ENCODE assay signal across 26 mouse cellular contexts in the genomic region with DNA sequence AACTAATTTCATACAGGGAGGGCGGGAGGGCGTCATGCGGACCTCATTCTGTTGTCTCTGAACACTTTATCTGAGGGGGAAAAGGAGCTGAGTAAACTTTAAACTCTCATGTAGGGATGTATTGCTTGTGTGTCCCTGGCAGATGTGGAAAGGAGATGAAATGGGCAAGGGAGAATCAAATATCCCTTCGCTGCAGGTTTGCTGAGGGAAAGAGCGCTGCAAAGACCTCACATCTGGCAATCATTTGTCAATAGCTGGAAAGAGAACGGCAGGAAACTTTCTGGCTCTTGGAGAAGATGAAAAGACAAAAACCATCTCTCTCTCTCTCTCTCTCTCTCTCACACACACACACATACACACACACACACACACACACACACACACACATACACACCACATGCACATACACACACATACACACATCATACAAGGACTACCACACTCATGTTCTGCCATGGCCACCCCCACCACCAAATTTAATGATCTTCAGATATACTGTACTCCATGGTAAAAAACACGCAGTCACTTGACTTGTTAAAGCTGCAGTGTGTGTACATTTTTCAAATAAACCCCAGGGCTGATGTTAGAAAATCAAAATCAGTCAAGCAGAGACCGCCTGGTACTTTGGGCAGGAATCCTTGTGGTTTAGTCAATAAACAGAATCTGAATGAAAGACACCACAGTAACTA.
A peak's percentile ranks its signal among the peaks of the same experiment; 100 is the strongest.
DNase-seq lines count a peak whose midpoint lies in the region; ATAC-seq and TF ChIP-seq lines count a peak whose summit lies in the region.
"Had no signal": no experiment of that assay in that cellular context is flagged by ENCODE, and none has a peak within 500 bp of the region (broad histone marks: within the 10 kb centered on the region; RNA-seq: fewer than 3 reads in every experiment).

No protein-coding gene starts in this region.

- TF ChIP-seq CTCF in thymus, adult 2 months (IDR thresholded peaks at IDR 0.05; ENCODE audit: borderline replicate concordance, control insufficient read depth, extremely low read depth, insufficient read depth, low read length, poor library complexity), result no peak

- H3K27ac ChIP-seq in embryonic facial prominence, embryonic 11.5 days (replicated peaks; ENCODE audit: low read depth, low read length), result peak overlapping the region; percentile 66
- peak overlapping the region; percentile 59; the same call in 1 of the 2 replicates for H3K27ac ChIP-seq in limb, embryonic 15.5 days
- H3K27ac ChIP-seq in liver, embryonic 11.5 days (ENCODE audit: low read depth, low read length), result no peak overlapping the region
- no peak overlapping the region for H3K27ac ChIP-seq in thymus, adult 2 months (ENCODE audit: control insufficient read depth, insufficient read depth, low read length)
- H3K27ac ChIP-seq: forebrain, embryonic 13.5 days; midbrain, embryonic 13.5 days; neural tube, embryonic 12.5 days; stomach, embryonic 15.5 days had no signal

- no peak for ATAC-seq in embryonic facial prominence, embryonic 11.5 days (replicated peaks; ENCODE audit: insufficient number of reproducible peaks, low FRiP score, low TSS enrichment, low read depth)
- ATAC-seq in limb, embryonic 15.5 days (ENCODE audit: insufficient number of reproducible peaks, low FRiP score, low TSS enrichment, low read depth), result no peak
- no peak for ATAC-seq in liver, embryonic 11.5 days (replicated peaks; ENCODE audit: low FRiP score)
- ATAC-seq: CD4-positive, CD25-positive, alpha-beta regulatory T cell, adult 4 months; forebrain, embryonic 13.5 days; intestine, postnatal 0 days; liver, postnatal 0 days; lung, postnatal 0 days; midbrain, embryonic 13.5 days had no signal

- no peaks in the 10 kb centered on the region for H3K36me3 ChIP-seq in embryonic facial prominence, embryonic 11.5 days (replicated peaks; ENCODE audit: control insufficient read depth, insufficient read depth, low read depth, low read length)
- H3K36me3 ChIP-seq in limb, embryonic 15.5 days, result no peaks in the 10 kb centered on the region
- H3K36me3 ChIP-seq in liver, embryonic 11.5 days (ENCODE audit: control insufficient read depth, insufficient read depth, low read length), result no peaks in the 10 kb centered on the region
- no peaks in the 10 kb centered on the region for H3K36me3 ChIP-seq in thymus, adult 2 months (ENCODE audit: control insufficient read depth, insufficient read depth, low read length)
- H3K36me3 ChIP-seq: heart, embryonic 12.5 days; midbrain, embryonic 13.5 days; neural tube, embryonic 12.5 days; stomach, embryonic 15.5 days had no signal

- peak; percentile 51 for DNase-seq in kidney, adult 9 months
- no peak for DNase-seq in kidney, postnatal 4 days
- DNase-seq in embryonic facial prominence, embryonic 11.5 days (ENCODE audit: low spot score), result peak; percentile 85
- DNase-seq in forelimb bud, embryonic 11.5 days (ENCODE audit: low read depth, low spot score), result peak; percentile 52
- no peak for DNase-seq in liver, embryonic 11.5 days (ENCODE audit: low spot score)
- no peak for DNase-seq in right cerebral cortex, postnatal 25 days
- no peak for DNase-seq in thymus, adult 2 months
- DNase-seq: cerebellum, adult 11 months; cerebellum, adult 9-11 months; gastrocnemius, postnatal 10 days; heart, adult 18-20 months; heart, postnatal 10 days; kidney, postnatal 10 days; liver; liver, postnatal 0 days; retina, postnatal 1 day; thymus, postnatal 4 days had no signal

- no peak for TF ChIP-seq POLR2A in thymus, adult 2 months (IDR thresholded peaks at IDR 0.05; ENCODE audit: control insufficient read depth, extremely low read depth, insufficient read depth, low read length, poor library complexity)

- peaks cover 4% of the 10 kb centered on the region; the same call in 1 of the 2 replicates for H3K4me1 ChIP-seq in embryonic facial prominence, embryonic 11.5 days (ENCODE audit: control insufficient read depth, insufficient read depth, low read length)
- H3K4me1 ChIP-seq in limb, embryonic 15.5 days, result peaks cover 28% of the 10 kb centered on the region
- H3K4me1 ChIP-seq in liver, embryonic 11.5 days (replicated peaks; ENCODE audit: control insufficient read depth, insufficient read depth, low read length), result no peaks in the 10 kb centered on the region
- H3K4me1 ChIP-seq in thymus, adult 2 months (replicated peaks; ENCODE audit: control insufficient read depth, insufficient read depth, low read length), result no peaks in the 10 kb centered on the region
- H3K4me1 ChIP-seq: midbrain, embryonic 13.5 days; neural tube, embryonic 12.5 days had no signal

- no peak overlapping the region for H3K4me3 ChIP-seq in embryonic facial prominence, embryonic 11.5 days (ENCODE audit: low read depth, low read length)
- no peak overlapping the region for H3K4me3 ChIP-seq in limb, embryonic 15.5 days
- H3K4me3 ChIP-seq in liver, embryonic 11.5 days (ENCODE audit: low read depth, low read length), result no peak overlapping the region
- H3K4me3 ChIP-seq in thymus, adult 2 months (ENCODE audit: control insufficient read depth, insufficient read depth, low read length), result no peak overlapping the region
- H3K4me3 ChIP-seq: forebrain, embryonic 13.5 days; heart, embryonic 12.5 days; midbrain, embryonic 13.5 days; neural tube, embryonic 12.5 days; stomach, embryonic 15.5 days had no signal

- H3K27me3 ChIP-seq in embryonic facial prominence, embryonic 11.5 days (ENCODE audit: control insufficient read depth, insufficient read depth, low read length), result no peaks in the 10 kb centered on the region
- H3K27me3 ChIP-seq in limb, embryonic 15.5 days, result no peaks in the 10 kb centered on the region
- H3K27me3 ChIP-seq in liver, embryonic 11.5 days (replicated peaks; ENCODE audit: control insufficient read depth, insufficient read depth, low read length), result no peaks in the 10 kb centered on the region
- H3K27me3 ChIP-seq in thymus, adult 2 months (ENCODE audit: control insufficient read depth, insufficient read depth, low read length), result no peaks in the 10 kb centered on the region
- H3K27me3 ChIP-seq: forebrain, embryonic 13.5 days; heart, embryonic 12.5 days; midbrain, embryonic 13.5 days; neural tube, embryonic 12.5 days; stomach, embryonic 15.5 days had no signal

- H3K9ac ChIP-seq in embryonic facial prominence, embryonic 11.5 days (replicated peaks; ENCODE audit: low read length), result no peak overlapping the region
- H3K9ac ChIP-seq in limb, embryonic 15.5 days, result no peak overlapping the region
- H3K9ac ChIP-seq in liver, embryonic 11.5 days (ENCODE audit: low read depth, low read length), result no peak overlapping the region
- H3K9ac ChIP-seq: forebrain, embryonic 13.5 days; heart, embryonic 12.5 days; liver, postnatal 0 days; midbrain, embryonic 13.5 days; neural tube, embryonic 12.5 days; stomach, embryonic 15.5 days had no signal

- WGBS in embryonic facial prominence, embryonic 11.5 days, result 25% methylated on average over 8 of the region's 8 CpGs
- WGBS in limb, embryonic 15.5 days, result 41% methylated on average over 8 of the region's 8 CpGs
- WGBS in liver, embryonic 11.5 days, result 66% methylated on average over 8 of the region's 8 CpGs
- 95% methylated on average over 8 of the region's 8 CpGs for WGBS in thymus, adult 2 months

- H3K9me3 ChIP-seq in embryonic facial prominence, embryonic 11.5 days (replicated peaks; ENCODE audit: control insufficient read depth, low read length), result no peaks in the 10 kb centered on the region
- H3K9me3 ChIP-seq in limb, embryonic 15.5 days, result no peaks in the 10 kb centered on the region
- no peaks in the 10 kb centered on the region for H3K9me3 ChIP-seq in liver, embryonic 11.5 days (ENCODE audit: control insufficient read depth, low read length)
- H3K9me3 ChIP-seq: forebrain, embryonic 13.5 days; heart, embryonic 12.5 days; midbrain, embryonic 13.5 days; neural tube, embryonic 12.5 days; stomach, embryonic 15.5 days had no signal

- no peak overlapping the region for H3K4me2 ChIP-seq in embryonic facial prominence, embryonic 11.5 days (ENCODE audit: low read depth, low read length)
- no peak overlapping the region for H3K4me2 ChIP-seq in limb, embryonic 15.5 days
- H3K4me2 ChIP-seq in liver, embryonic 11.5 days, result no peak overlapping the region
- H3K4me2 ChIP-seq: forebrain, embryonic 13.5 days; heart, embryonic 12.5 days; midbrain, embryonic 13.5 days; neural tube, embryonic 12.5 days; stomach, embryonic 15.5 days had no signal

Comparison
In these comparisons a context has a peak if more than half of its experiments do, and no peak if none do; other contexts are left out.
1. DNase-seq: peak in kidney, adult 9 months (single experiment), embryonic facial prominence, embryonic 11.5 days (single experiment) and forelimb bud, embryonic 11.5 days (single experiment); none in kidney, postnatal 4 days (0 of 2), liver, embryonic 11.5 days (single experiment), right cerebral cortex, postnatal 25 days (single experiment) and thymus, adult 2 months (single experiment).
2. H3K27ac ChIP-seq: peak in embryonic facial prominence, embryonic 11.5 days (single experiment) and limb, embryonic 15.5 days (single experiment); none in liver, embryonic 11.5 days (single experiment) and thymus, adult 2 months (single experiment).